Mouse (Mus musculus): ENCODE data around the gene Inpp4b.

Inpp4b gene

GRCm38 (mm10) chr8:81731332-81731731 is 389.0 kb downstream of the Inpp4b start:
- no peak for DNase-seq (ENCODE audit: low read depth)

GRCm38 (mm10) chr8:81735655-81736054 is 393.3 kb downstream of the Inpp4b start:
- no peak for DNase-seq (ENCODE audit: low read depth)

GRCm38 (mm10) chr8:81736103-81736502 is 393.7 kb downstream of the Inpp4b start:
- DNase-seq (ENCODE audit: low read depth), result no peak

- DNase-seq (ENCODE audit: low read depth), result no peak
Measured at GRCm38 (mm10) chr8:81742588-81742987, 400.2 kb downstream of the Inpp4b start.

- no peak for DNase-seq (ENCODE audit: low read depth)
Measured at GRCm38 (mm10) chr8:81743040-81743439, 400.7 kb downstream of the Inpp4b start.

GRCm38 (mm10) chr8:81745439-81745838 is 403.1 kb downstream of the Inpp4b start:
- no peak for DNase-seq (ENCODE audit: low read depth)

GRCm38 (mm10) chr8:81751159-81751558 is 408.8 kb downstream of the Inpp4b start:
- no peak for DNase-seq (ENCODE audit: low read depth)

GRCm38 (mm10) chr8:81756663-81757062 is 414.3 kb downstream of the Inpp4b start:
- DNase-seq (ENCODE audit: low read depth), result peak; percentile 49

GRCm38 (mm10) chr8:81757580-81758144 is 415.3 kb downstream of the Inpp4b start:
- no peak for DNase-seq (ENCODE audit: low read depth)

- DNase-seq (ENCODE audit: low read depth), result no peak
Measured at GRCm38 (mm10) chr8:81761466-81761865, 419.1 kb downstream of the Inpp4b start.

GRCm38 (mm10) chr8:81766033-81766432 is 423.7 kb downstream of the Inpp4b start:
- DNase-seq (ENCODE audit: low read depth), result no peak

GRCm38 (mm10) chr8:81767411-81768312 is 425.3 kb downstream of the Inpp4b start:
- peak; percentile 43 for DNase-seq (ENCODE audit: low read depth)

- peak; percentile 54 for DNase-seq (ENCODE audit: low read depth)
Measured at GRCm38 (mm10) chr8:81768313-81768675, 425.9 kb downstream of the Inpp4b start.

- no peak for DNase-seq (ENCODE audit: low read depth)
Measured at GRCm38 (mm10) chr8:81768731-81769445, 426.5 kb downstream of the Inpp4b start.

GRCm38 (mm10) chr8:81770603-81771276 is 428.4 kb downstream of the Inpp4b start:
- no peak for DNase-seq (ENCODE audit: low read depth)

- no peak for DNase-seq (ENCODE audit: low read depth)
Measured at GRCm38 (mm10) chr8:81772855-81773254, 430.5 kb downstream of the Inpp4b start.

- DNase-seq (ENCODE audit: low read depth), result no peak
Measured at GRCm38 (mm10) chr8:81773305-81773965, 431.1 kb downstream of the Inpp4b start.

- no peak for DNase-seq (ENCODE audit: low read depth)
Measured at GRCm38 (mm10) chr8:81774010-81774409, 431.7 kb downstream of the Inpp4b start.

- no peak for DNase-seq (ENCODE audit: low read depth)
Measured at GRCm38 (mm10) chr8:81774454-81774853, 432.1 kb downstream of the Inpp4b start.

- DNase-seq (ENCODE audit: low read depth), result peak; percentile 27
Measured at GRCm38 (mm10) chr8:81776516-81777237, 434.3 kb downstream of the Inpp4b start.

- DNase-seq (ENCODE audit: low read depth), result no peak
Measured at GRCm38 (mm10) chr8:81777704-81778103, 435.3 kb downstream of the Inpp4b start.
